Mouse (Mus musculus): Measurements from ENCODE around the gene Slc24a3. TPM values are rescaled to one million over a fixed set of nuclear protein-coding genes. Genes with fewer than 3 reads are reported as not detected.

The Slc24a3 gene
- polyA plus RNA-seq, 1 experiment from 2014 or later, result 3.1 TPM

- DNase-seq (ENCODE audit: low spot score), result no peak
- Histone ChIP-seq H3K4me2 (ENCODE audit: low read length) (no peak overlapping the region), H3K4me3 (ENCODE audit: low read depth, low read length) (no peak overlapping the region), H3K4me1 (ENCODE audit: control insufficient read depth, insufficient read depth, low read length) (peaks cover 4% of the 10 kb centered on the region), H3K9ac (ENCODE audit: low read length) (no peak overlapping the region), H3K36me3 (ENCODE audit: control insufficient read depth, insufficient read depth, low read length) (no peaks in the 10 kb centered on the region), H3K27ac (ENCODE audit: low read depth, low read length) (no peak overlapping the region), H3K9me3 (replicated peaks; ENCODE audit: control insufficient read depth, low read length) (no peaks in the 10 kb centered on the region), H3K27me3 (replicated peaks; ENCODE audit: control insufficient read depth, insufficient read depth, low read length) (no peaks in the 10 kb centered on the region)
- no peak for ATAC-seq
- WGBS, result 94% methylated on average over 3 of the region's 3 CpGs
Observed at GRCm38 (mm10) chr2:145385220-145385619, 217.7 kb downstream of the Slc24a3 start.

GRCm38 (mm10) chr2:145385773-145386172, 218.2 kb downstream of the Slc24a3 start:
- H3K9ac ChIP-seq (ENCODE audit: low read length), result no peak overlapping the region
- no peaks in the 10 kb centered on the region for H3K36me3 ChIP-seq (ENCODE audit: control insufficient read depth, insufficient read depth, low read length)
- no peaks in the 10 kb centered on the region for H3K27me3 ChIP-seq (replicated peaks; ENCODE audit: control insufficient read depth, insufficient read depth, low read length)
- H3K4me2 ChIP-seq (ENCODE audit: low read length), result no peak overlapping the region
- no peaks in the 10 kb centered on the region for H3K9me3 ChIP-seq (replicated peaks; ENCODE audit: control insufficient read depth, low read length)
- ATAC-seq (no peak), DNase-seq (ENCODE audit: low spot score) (no peak)
- peaks cover 4% of the 10 kb centered on the region for H3K4me1 ChIP-seq (ENCODE audit: control insufficient read depth, insufficient read depth, low read length)
- no peak overlapping the region for H3K27ac ChIP-seq (ENCODE audit: low read depth, low read length)
- H3K4me3 ChIP-seq (ENCODE audit: low read depth, low read length), result no peak overlapping the region
- WGBS, result 89% methylated on average over 1 of the region's 1 CpGs

- no peak overlapping the region for H3K4me3 ChIP-seq (ENCODE audit: low read depth, low read length)
Observed at GRCm38 (mm10) chr2:145395804-145396203, 228.2 kb downstream of the Slc24a3 start.

GRCm38 (mm10) chr2:145396579-145396978, 229.0 kb downstream of the Slc24a3 start:
- H3K27ac ChIP-seq (ENCODE audit: low read depth, low read length), result no peak overlapping the region
- ATAC-seq, result no peak
- DNase-seq (ENCODE audit: low spot score), result no peak

More at GRCm38 (mm10) chr2:145395804-145396203, 228.2 kb downstream of the Slc24a3 start:
- H3K9ac ChIP-seq (ENCODE audit: low read length), result no peak overlapping the region
- H3K4me2 ChIP-seq (ENCODE audit: low read length), result no peak overlapping the region
- H3K27ac ChIP-seq (ENCODE audit: low read depth, low read length), result no peak overlapping the region
- H3K4me1 ChIP-seq (ENCODE audit: control insufficient read depth, insufficient read depth, low read length), result peaks cover 5% of the 10 kb centered on the region; the same call in 1 of the 2 replicates
- no peaks in the 10 kb centered on the region for H3K27me3 ChIP-seq (replicated peaks; ENCODE audit: control insufficient read depth, insufficient read depth, low read length)
- H3K9me3 ChIP-seq (replicated peaks; ENCODE audit: control insufficient read depth, low read length), result no peaks in the 10 kb centered on the region
- WGBS, result 78% methylated on average over 3 of the region's 3 CpGs
- DNase-seq (ENCODE audit: low spot score), result no peak
- no peaks in the 10 kb centered on the region for H3K36me3 ChIP-seq (ENCODE audit: control insufficient read depth, insufficient read depth, low read length)
- ATAC-seq, result no peak

GRCm38 (mm10) chr2:145397456-145398206, 230.1 kb downstream of the Slc24a3 start:
- Histone ChIP-seq H3K9me3 (replicated peaks; ENCODE audit: control insufficient read depth, low read length) (no peaks in the 10 kb centered on the region), H3K9ac (ENCODE audit: low read length) (no peak overlapping the region), H3K27me3 (replicated peaks; ENCODE audit: control insufficient read depth, insufficient read depth, low read length) (no peaks in the 10 kb centered on the region), H3K36me3 (ENCODE audit: control insufficient read depth, insufficient read depth, low read length) (no peaks in the 10 kb centered on the region), H3K4me2 (ENCODE audit: low read length) (no peak overlapping the region), H3K4me1 (ENCODE audit: control insufficient read depth, insufficient read depth, low read length) (peaks cover 6% of the 10 kb centered on the region), H3K27ac (ENCODE audit: low read depth, low read length) (no peak overlapping the region), H3K4me3 (ENCODE audit: low read depth, low read length) (no peak overlapping the region)
- ATAC-seq (peak; percentile 47; the same call in 1 of the 2 replicates), DNase-seq (ENCODE audit: low spot score) (peak; percentile 20)
- WGBS, result 61% methylated on average over 10 of the region's 10 CpGs

More at GRCm38 (mm10) chr2:145396579-145396978, 229.0 kb downstream of the Slc24a3 start:
- Histone ChIP-seq H3K4me1 (ENCODE audit: control insufficient read depth, insufficient read depth, low read length) (peaks cover 6% of the 10 kb centered on the region), H3K36me3 (ENCODE audit: control insufficient read depth, insufficient read depth, low read length) (no peaks in the 10 kb centered on the region), H3K9ac (ENCODE audit: low read length) (no peak overlapping the region), H3K4me3 (ENCODE audit: low read depth, low read length) (no peak overlapping the region), H3K9me3 (replicated peaks; ENCODE audit: control insufficient read depth, low read length) (no peaks in the 10 kb centered on the region), H3K27me3 (replicated peaks; ENCODE audit: control insufficient read depth, insufficient read depth, low read length) (no peaks in the 10 kb centered on the region), H3K4me2 (ENCODE audit: low read length) (no peak overlapping the region)
- 62% methylated on average over 7 of the region's 7 CpGs for WGBS

- ATAC-seq, result 0 out of 2 replicates have a peak, but pooled peaks have one; percentile 19
- Histone ChIP-seq H3K9me3 (replicated peaks; ENCODE audit: control insufficient read depth, low read length) (no peaks in the 10 kb centered on the region), H3K4me2 (ENCODE audit: low read length) (no peak overlapping the region), H3K27ac (ENCODE audit: low read depth, low read length) (no peak overlapping the region), H3K4me1 (ENCODE audit: control insufficient read depth, insufficient read depth, low read length) (peaks cover 6% of the 10 kb centered on the region), H3K4me3 (ENCODE audit: low read depth, low read length) (no peak overlapping the region), H3K27me3 (replicated peaks; ENCODE audit: control insufficient read depth, insufficient read depth, low read length) (no peaks in the 10 kb centered on the region), H3K36me3 (ENCODE audit: control insufficient read depth, insufficient read depth, low read length) (no peaks in the 10 kb centered on the region), H3K9ac (ENCODE audit: low read length) (no peak overlapping the region)
- 53% methylated on average over 6 of the region's 6 CpGs for WGBS
- DNase-seq (ENCODE audit: low spot score), result peak; percentile 20
Observed at GRCm38 (mm10) chr2:145401240-145401805, 233.8 kb downstream of the Slc24a3 start.

- peaks cover 6% of the 10 kb centered on the region for H3K4me1 ChIP-seq (ENCODE audit: control insufficient read depth, insufficient read depth, low read length)
- H3K27ac ChIP-seq (ENCODE audit: low read depth, low read length), result no peak overlapping the region
- no peak for ATAC-seq
Observed at GRCm38 (mm10) chr2:145401996-145402395, 234.4 kb downstream of the Slc24a3 start.

GRCm38 (mm10) chr2:145404818-145405531, 237.4 kb downstream of the Slc24a3 start:
- no peaks in the 10 kb centered on the region for H3K36me3 ChIP-seq (ENCODE audit: control insufficient read depth, insufficient read depth, low read length)
- 60% methylated on average over 11 of the region's 11 CpGs for WGBS
- H3K9me3 ChIP-seq (replicated peaks; ENCODE audit: control insufficient read depth, low read length), result no peaks in the 10 kb centered on the region
- no peaks in the 10 kb centered on the region for H3K27me3 ChIP-seq (replicated peaks; ENCODE audit: control insufficient read depth, insufficient read depth, low read length)
- DNase-seq (ENCODE audit: low spot score), result peak; percentile 35
- H3K4me1 ChIP-seq (ENCODE audit: control insufficient read depth, insufficient read depth, low read length), result peaks cover 2% of the 10 kb centered on the region; the same call in 1 of the 2 replicates
- no peak overlapping the region for H3K27ac ChIP-seq (ENCODE audit: low read depth, low read length)
- H3K4me3 ChIP-seq (ENCODE audit: low read depth, low read length), result no peak overlapping the region
- H3K4me2 ChIP-seq (ENCODE audit: low read length), result no peak overlapping the region
- 0 out of 2 replicates have a peak, but pooled peaks have one; percentile 32 for ATAC-seq
- H3K9ac ChIP-seq (ENCODE audit: low read length), result no peak overlapping the region

More at GRCm38 (mm10) chr2:145401996-145402395, 234.4 kb downstream of the Slc24a3 start:
- Histone ChIP-seq H3K4me3 (ENCODE audit: low read depth, low read length) (no peak overlapping the region), H3K36me3 (ENCODE audit: control insufficient read depth, insufficient read depth, low read length) (no peaks in the 10 kb centered on the region), H3K9ac (ENCODE audit: low read length) (no peak overlapping the region), H3K27me3 (replicated peaks; ENCODE audit: control insufficient read depth, insufficient read depth, low read length) (no peaks in the 10 kb centered on the region), H3K4me2 (ENCODE audit: low read length) (no peak overlapping the region), H3K9me3 (replicated peaks; ENCODE audit: control insufficient read depth, low read length) (no peaks in the 10 kb centered on the region)
- DNase-seq (ENCODE audit: low spot score), result no peak
- WGBS, result 65% methylated on average over 2 of the region's 2 CpGs
